Mouse (Mus musculus) embryonic fibroblast, embryonic 13.5 days (primary cell): Measurements from ENCODE around the gene 6430571L13Rik.

ENCODE experiments used
- CTCF ChIP-seq: IDR thresholded peaks from 2 replicates; pipeline ENCODE4 v1.5.1; 2011; ENCODE audit warnings: mild to moderate bottlenecking, control low read depth, low read length, moderate library complexity, borderline replicate concordance; ENCODE audit not compliant: insufficient read depth
- POLR2A ChIP-seq: IDR thresholded peaks from 2 replicates; pipeline ENCODE4 v1.6.1; 2011; ENCODE audit warnings: low read depth, mild to moderate bottlenecking, control low read depth, low read length, moderate library complexity

- TF ChIP-seq POLR2A (no peak), CTCF (no peak)
Observed at GRCm38 (mm10) chr9:107296041-107296440, 44.4 kb upstream of the 6430571L13Rik start.
